Comparison of ENCODE assay signal across 28 mouse cellular contexts in genomic region chr1:134237438-134237837, GRCm38 (mm10). TPM values are rescaled to one million over a fixed set of nuclear protein-coding genes. Genes with fewer than 3 reads are reported as not detected.
A peak's percentile ranks its signal among the peaks of the same experiment; 100 is the strongest.
DNase-seq lines count a peak whose midpoint lies in the region; ATAC-seq and TF ChIP-seq lines count a peak whose summit lies in the region.
"Had no signal": no experiment of that assay in that cellular context is flagged by ENCODE, and none has a peak within 500 bp of the region (broad histone marks: within the 10 kb centered on the region; RNA-seq: fewer than 3 reads in every experiment).

No protein-coding gene starts in this region.

- H3K9me3 ChIP-seq in intestine, embryonic 15.5 days, result no peaks in the 10 kb centered on the region
- H3K9me3 ChIP-seq in liver, embryonic 16.5 days (replicated peaks; ENCODE audit: control insufficient read depth, low read length), result no peaks in the 10 kb centered on the region
- H3K9me3 ChIP-seq in stomach, postnatal 0 days (ENCODE audit: control insufficient read depth, low read length), result no peaks in the 10 kb centered on the region
- H3K9me3 ChIP-seq: heart, embryonic 12.5 days; lung, embryonic 15.5 days; megakaryocyte, embryonic 14.5 days; midbrain, embryonic 12.5 days; neural tube, embryonic 12.5 days had no signal

- H3K4me1 ChIP-seq in intestine, embryonic 15.5 days (replicated peaks), result peaks cover 24% of the 10 kb centered on the region
- peaks cover 3% of the 10 kb centered on the region for H3K4me1 ChIP-seq in liver, embryonic 16.5 days (ENCODE audit: control insufficient read depth, low read depth, low read length)
- peaks cover 5% of the 10 kb centered on the region for H3K4me1 ChIP-seq in stomach, postnatal 0 days (replicated peaks; ENCODE audit: control insufficient read depth, insufficient read depth)
- 0 out of 2 replicates have a peak, but pooled peaks cover 2% of the 10 kb centered on the region for H3K4me1 ChIP-seq in thymus, adult 2 months (replicated peaks; ENCODE audit: control insufficient read depth, insufficient read depth, low read length)

- TF ChIP-seq POLR2A in thymus, adult 2 months (IDR thresholded peaks at IDR 0.05; ENCODE audit: control insufficient read depth, extremely low read depth, insufficient read depth, low read length, poor library complexity), result no peak

- no peak overlapping the region for H3K9ac ChIP-seq in intestine, embryonic 15.5 days
- no peak overlapping the region for H3K9ac ChIP-seq in liver, embryonic 16.5 days (ENCODE audit: low read depth, low read length)
- H3K9ac ChIP-seq in stomach, postnatal 0 days (ENCODE audit: low read length), result no peak overlapping the region
- H3K9ac ChIP-seq: heart, embryonic 12.5 days; hindbrain, embryonic 14.5 days; lung, embryonic 15.5 days; midbrain, embryonic 12.5 days; neural tube, embryonic 12.5 days had no signal

- no peak for TF ChIP-seq EP300 in stomach, postnatal 0 days (optimal IDR thresholded peaks at IDR 0.05)

- no peak overlapping the region for H3K4me2 ChIP-seq in intestine, embryonic 15.5 days (replicated peaks)
- H3K4me2 ChIP-seq in liver, embryonic 16.5 days (ENCODE audit: low read depth, low read length), result no peak overlapping the region
- H3K4me2 ChIP-seq in stomach, postnatal 0 days (replicated peaks; ENCODE audit: low read depth), result no peak overlapping the region
- H3K4me2 ChIP-seq: heart, embryonic 12.5 days; hindbrain, embryonic 14.5 days; lung, embryonic 15.5 days; midbrain, embryonic 12.5 days; neural tube, embryonic 12.5 days had no signal

- DNase-seq in kidney, postnatal 14 days, result peak; percentile 37
- DNase-seq in kidney, postnatal 10 days, result no peak
- peak; percentile 53 for DNase-seq in stomach, postnatal 0 days (ENCODE audit: low spot score)
- DNase-seq in right cerebral cortex, postnatal 10 days (ENCODE audit: low spot score in 2 of 2), result no peak
- DNase-seq in thymus, adult 2 months, result no peak
- DNase-seq: adrenal gland, postnatal 14 days; gastrocnemius, adult 2 months; gastrocnemius, postnatal 36 days; heart, adult 2 months; heart, postnatal 4 days; kidney, postnatal 4 days; left cerebral cortex, postnatal 4 days; thymus, adult 18-20 months; thymus, postnatal 36 days had no signal

- no peak overlapping the region for H3K4me3 ChIP-seq in intestine, embryonic 15.5 days (replicated peaks)
- no peak overlapping the region for H3K4me3 ChIP-seq in liver, embryonic 16.5 days (ENCODE audit: low read depth, low read length)
- no peak overlapping the region for H3K4me3 ChIP-seq in stomach, postnatal 0 days (ENCODE audit: low read depth, low read length)
- H3K4me3 ChIP-seq in thymus, adult 2 months (ENCODE audit: control insufficient read depth, insufficient read depth, low read length), result no peak overlapping the region
- H3K4me3 ChIP-seq: erythroblast, embryonic 14.5 days; gastrocnemius, adult 2 months; heart, adult 2 months; heart, embryonic 12.5 days; lung, embryonic 15.5 days; megakaryocyte, embryonic 14.5 days; midbrain, embryonic 12.5 days; myocyte; neural tube, embryonic 12.5 days had no signal

- ATAC-seq in intestine, embryonic 15.5 days, result peak; percentile 35
- peak; percentile 78 for ATAC-seq in liver, embryonic 16.5 days (ENCODE audit: low read depth)
- ATAC-seq in stomach, postnatal 0 days (ENCODE audit: low FRiP score, low TSS enrichment), result peak; percentile 19; the same call in 1 of the 2 replicates
- ATAC-seq: forebrain, embryonic 16.5 days had no signal

- H3K27ac ChIP-seq in intestine, embryonic 15.5 days, result no peak overlapping the region
- H3K27ac ChIP-seq in liver, embryonic 16.5 days (ENCODE audit: low read length), result peak overlapping the region; percentile 76
- peak overlapping the region; percentile 5; the same call in 1 of the 2 replicates for H3K27ac ChIP-seq in stomach, postnatal 0 days (replicated peaks)
- no peak overlapping the region for H3K27ac ChIP-seq in thymus, adult 2 months (ENCODE audit: control insufficient read depth, insufficient read depth, low read length)
- H3K27ac ChIP-seq: gastrocnemius, adult 2 months; heart, adult 2 months; hindbrain, embryonic 14.5 days; lung, embryonic 15.5 days; midbrain, embryonic 12.5 days; neural tube, embryonic 12.5 days had no signal

- H3K27me3 ChIP-seq in intestine, embryonic 15.5 days (replicated peaks), result peaks cover 34% of the 10 kb centered on the region
- peaks cover 26% of the 10 kb centered on the region for H3K27me3 ChIP-seq in liver, embryonic 16.5 days (ENCODE audit: control insufficient read depth, insufficient read depth, low read depth, low read length)
- H3K27me3 ChIP-seq in stomach, postnatal 0 days (ENCODE audit: control insufficient read depth, insufficient read depth, low read length), result no peaks in the 10 kb centered on the region
- H3K27me3 ChIP-seq in thymus, adult 2 months (ENCODE audit: control insufficient read depth, insufficient read depth, low read length), result no peaks in the 10 kb centered on the region; the same call in 1 of the 2 replicates

- no peaks in the 10 kb centered on the region for H3K36me3 ChIP-seq in intestine, embryonic 15.5 days
- no peaks in the 10 kb centered on the region for H3K36me3 ChIP-seq in liver, embryonic 16.5 days (ENCODE audit: control insufficient read depth, insufficient read depth)
- no peaks in the 10 kb centered on the region for H3K36me3 ChIP-seq in stomach, postnatal 0 days (ENCODE audit: control insufficient read depth, insufficient read depth, low read length)
- H3K36me3 ChIP-seq in thymus, adult 2 months (ENCODE audit: control insufficient read depth, insufficient read depth, low read length), result no peaks in the 10 kb centered on the region
- H3K36me3 ChIP-seq: heart, embryonic 12.5 days; lung, embryonic 15.5 days; midbrain, embryonic 12.5 days; neural tube, embryonic 12.5 days had no signal

- 63% methylated on average over 3 of the region's 3 CpGs for WGBS in intestine, embryonic 15.5 days
- 40% methylated on average over 3 of the region's 3 CpGs for WGBS in liver, embryonic 16.5 days (ENCODE audit: insufficient replicate concordance)
- WGBS in stomach, postnatal 0 days, result 68% methylated on average over 3 of the region's 3 CpGs
- WGBS in thymus, adult 2 months, result 98% methylated on average over 3 of the region's 3 CpGs

- no peak for TF ChIP-seq CTCF in stomach, postnatal 0 days (IDR thresholded peaks at IDR 0.05; ENCODE audit: low read depth)
- no peak for TF ChIP-seq CTCF in thymus, adult 2 months (IDR thresholded peaks at IDR 0.05; ENCODE audit: borderline replicate concordance, control insufficient read depth, extremely low read depth, insufficient read depth, low read length, poor library complexity)

RNA-seq across cellular contexts. Expression of gene Adora1, which starts 2.2 kb away (rescaled TPM):
- polyA plus RNA-seq in intestine, embryonic 15.5 days (2015; fragmentation: Nextera tagmentation; extraction: Ambion mirVana), result 4.0 and 8.3 TPM in 2 replicates
- 2.3 and 3.6 TPM in 2 replicates for polyA plus RNA-seq in liver, embryonic 16.5 days (2015; fragmentation: Nextera tagmentation; extraction: Ambion mirVana)
- 11.2 and 11.4 TPM in 2 replicates for polyA plus RNA-seq in stomach, postnatal 0 days (2015; fragmentation: Nextera tagmentation; extraction: Ambion mirVana)
- 6.2 and 6.3 TPM in 2 replicates for polyA plus RNA-seq in thymus, adult 2 months (2012; rRNA removed)
- polyA plus RNA-seq: erythroblast, embryonic 14.5 days had no signal

RNA-seq across cellular contexts. Expression of gene Mybph, which starts 44.2 kb away (rescaled TPM):
- 0.15 and 0.52 TPM in 2 replicates for polyA plus RNA-seq in intestine, embryonic 15.5 days (2015; fragmentation: Nextera tagmentation; extraction: Ambion mirVana)
- 0.55 and 1.7 TPM in 2 replicates for polyA plus RNA-seq in liver, embryonic 16.5 days (2015; fragmentation: Nextera tagmentation; extraction: Ambion mirVana)
- polyA plus RNA-seq in stomach, postnatal 0 days (2015; fragmentation: Nextera tagmentation; extraction: Ambion mirVana), result 1.6 and 2.2 TPM in 2 replicates
- 0.33 and 0.35 TPM in 2 replicates for polyA plus RNA-seq in thymus, adult 2 months (2012; rRNA removed)
- polyA plus RNA-seq: erythroblast, embryonic 14.5 days; forebrain, embryonic 11.5 days; forebrain, embryonic 16.5 days; midbrain, embryonic 12.5 days; midbrain, postnatal 0 days; stomach, embryonic 14.5 days had no signal

RNA-seq across cellular contexts. Expression of gene Myog, which starts 52.4 kb away (rescaled TPM):
- polyA plus RNA-seq in intestine, embryonic 15.5 days (2015; fragmentation: Nextera tagmentation; extraction: Ambion mirVana), result 0.54 and 1.1 TPM in 2 replicates
- polyA plus RNA-seq in liver, embryonic 16.5 days (2015; fragmentation: Nextera tagmentation; extraction: Ambion mirVana), result 2.4 and 4.4 TPM in 2 replicates
- 2.7 and 5.0 TPM in 2 replicates for polyA plus RNA-seq in stomach, postnatal 0 days (2015; fragmentation: Nextera tagmentation; extraction: Ambion mirVana)
- 0.34 and 0.43 TPM in 2 replicates for polyA plus RNA-seq in thymus, adult 2 months (2012; rRNA removed)
- polyA plus RNA-seq: erythroblast, embryonic 14.5 days; forebrain, embryonic 11.5 days; forebrain, embryonic 16.5 days; heart, adult 2 months; midbrain, postnatal 0 days had no signal

RNA-seq across cellular contexts. Expression of gene Chil1, which starts 55.5 kb away (rescaled TPM):
- 0.44 and 0.58 TPM in 2 replicates for polyA plus RNA-seq in intestine, embryonic 15.5 days (2015; fragmentation: Nextera tagmentation; extraction: Ambion mirVana)
- 16.1 and 19.9 TPM in 2 replicates for polyA plus RNA-seq in liver, embryonic 16.5 days (2015; fragmentation: Nextera tagmentation; extraction: Ambion mirVana)
- polyA plus RNA-seq in stomach, postnatal 0 days (2015; fragmentation: Nextera tagmentation; extraction: Ambion mirVana), result 2.8 and 3.1 TPM in 2 replicates
- 9.0 and 9.5 TPM in 2 replicates for polyA plus RNA-seq in thymus, adult 2 months (2012; rRNA removed)
- polyA plus RNA-seq: erythroblast, embryonic 14.5 days had no signal

Comparison
In these comparisons a context has a peak if more than half of its experiments do, and no peak if none do; other contexts are left out.
1. DNase-seq: peak in kidney, postnatal 14 days (single experiment) and stomach, postnatal 0 days (single experiment); none in kidney, postnatal 10 days (single experiment), right cerebral cortex, postnatal 10 days (0 of 2) and thymus, adult 2 months (single experiment).
2. ATAC-seq: peak in every context shown above with its lines; median percentile 78 in liver, embryonic 16.5 days; 35 in intestine, embryonic 15.5 days; 19 in stomach, postnatal 0 days.
3. H3K27ac ChIP-seq: peak in liver, embryonic 16.5 days (single experiment) and stomach, postnatal 0 days (single experiment); none in intestine, embryonic 15.5 days (single experiment) and thymus, adult 2 months (single experiment).